Mouse (Mus musculus) left cerebral cortex, adult 9 months (tissue): ENCODE results near the gene Sorbs1.

Source experiments
- DNase-seq, 2 experiments: peaks; one replicate each; pipeline ENCODE4 v3.0.0; 2022; ENCODE audit warnings: low spot score in 2 of 2

Gene Sorbs1

DNA sequence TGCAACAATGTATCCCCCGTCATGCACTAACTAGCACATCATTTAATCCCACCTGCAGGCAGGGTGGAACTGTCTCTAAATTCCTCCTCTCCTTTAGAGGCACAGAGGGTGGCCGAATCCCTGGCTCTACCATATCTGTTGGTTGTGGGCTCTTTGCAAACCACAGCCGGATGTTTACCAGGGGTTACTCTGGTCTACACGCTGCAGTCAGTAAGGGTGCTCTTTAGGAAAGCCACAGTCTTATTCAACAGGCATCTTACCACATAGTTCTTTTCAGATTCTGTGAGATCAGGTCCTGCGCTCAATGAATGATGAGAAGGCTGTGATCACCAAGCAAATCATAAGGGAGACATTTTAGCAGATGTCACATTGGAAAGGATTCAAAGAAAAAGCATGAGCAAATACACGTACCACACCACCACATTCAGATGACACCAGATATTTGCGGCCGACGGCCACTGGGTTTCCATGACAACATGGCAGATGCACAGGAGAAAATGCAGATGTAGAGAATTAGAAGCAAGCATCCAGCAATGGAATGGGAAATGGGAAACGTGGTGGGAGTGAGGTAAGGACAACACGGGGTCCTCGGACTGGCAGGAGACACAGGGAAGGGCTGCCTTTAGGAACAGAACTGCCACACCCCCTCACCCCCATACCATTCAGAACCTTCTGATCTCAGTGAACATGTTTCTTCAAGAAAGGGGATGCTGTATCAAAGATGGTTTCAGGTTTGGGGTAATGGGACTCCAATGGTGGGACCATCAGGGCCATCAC lies 213.4 kb downstream of the Sorbs1 start:
- peak in 1 of 2 experiments; percentile 72 for DNase-seq

- peak in 1 of 2 experiments; percentile 67 for DNase-seq
Measured at GRCm38 (mm10) chr19:40299182-40299581, 214.4 kb downstream of the Sorbs1 start.

- DNase-seq, result peak; percentile 58 to 83
Measured at GRCm38 (mm10) chr19:40298574-40298973, 215.0 kb downstream of the Sorbs1 start.

DNA sequence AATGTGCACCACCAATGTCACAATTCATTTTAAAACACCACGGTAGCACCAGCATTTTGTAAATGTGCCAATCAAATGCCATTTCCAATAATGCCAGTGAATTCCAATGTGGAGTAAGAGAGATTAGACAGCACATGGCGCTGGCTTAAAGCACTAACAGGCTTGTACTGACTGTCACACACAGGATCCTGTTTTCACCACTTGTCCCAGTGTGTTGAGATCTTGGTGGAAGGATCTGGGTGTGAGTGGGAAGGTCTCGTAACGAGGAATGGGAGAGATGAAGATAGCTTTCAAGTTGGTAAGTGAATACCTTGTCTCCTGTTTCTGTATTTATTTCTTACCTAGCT lies 215.8 kb downstream of the Sorbs1 start:
- no peak for DNase-seq

DNA sequence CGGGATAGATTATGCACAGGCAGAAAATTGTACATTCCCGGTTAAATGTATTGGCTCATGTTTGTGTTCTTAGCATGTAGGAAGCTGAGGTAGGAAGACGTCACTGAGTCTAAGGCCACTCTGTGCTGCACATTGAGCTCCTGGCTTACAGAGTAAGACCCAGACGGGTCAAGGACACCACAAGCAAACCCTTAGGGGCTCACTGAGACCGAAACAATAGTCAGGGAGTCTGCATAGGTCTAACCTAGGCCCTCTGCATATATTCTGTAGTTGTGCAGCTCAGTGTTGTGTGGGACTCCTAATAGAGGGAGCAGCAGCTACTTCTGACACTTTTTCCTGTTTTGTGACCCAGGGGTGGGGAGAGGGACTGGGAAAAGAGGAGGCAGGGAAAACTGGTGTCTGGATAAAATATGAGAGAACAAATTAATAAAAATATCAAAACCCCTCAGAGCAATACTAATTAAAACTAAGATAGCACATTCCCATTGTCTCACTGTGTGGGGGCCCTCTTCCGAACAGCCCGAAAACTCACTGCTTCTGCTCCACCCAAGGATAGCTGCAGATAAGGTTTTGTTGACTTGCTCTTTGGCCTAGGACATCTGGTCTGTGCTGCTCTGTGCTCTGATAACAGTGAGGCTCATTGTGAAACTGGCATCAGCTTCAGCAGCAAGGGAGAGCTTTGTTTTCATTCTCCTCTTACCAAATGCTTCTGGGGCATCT lies 216.3 kb downstream of the Sorbs1 start:
- no peak for DNase-seq

- no peak for DNase-seq
Measured at GRCm38 (mm10) chr19:40294231-40294630, 219.3 kb downstream of the Sorbs1 start.

- DNase-seq, result no peak
Measured at GRCm38 (mm10) chr19:40293791-40294190, 219.8 kb downstream of the Sorbs1 start.

DNA sequence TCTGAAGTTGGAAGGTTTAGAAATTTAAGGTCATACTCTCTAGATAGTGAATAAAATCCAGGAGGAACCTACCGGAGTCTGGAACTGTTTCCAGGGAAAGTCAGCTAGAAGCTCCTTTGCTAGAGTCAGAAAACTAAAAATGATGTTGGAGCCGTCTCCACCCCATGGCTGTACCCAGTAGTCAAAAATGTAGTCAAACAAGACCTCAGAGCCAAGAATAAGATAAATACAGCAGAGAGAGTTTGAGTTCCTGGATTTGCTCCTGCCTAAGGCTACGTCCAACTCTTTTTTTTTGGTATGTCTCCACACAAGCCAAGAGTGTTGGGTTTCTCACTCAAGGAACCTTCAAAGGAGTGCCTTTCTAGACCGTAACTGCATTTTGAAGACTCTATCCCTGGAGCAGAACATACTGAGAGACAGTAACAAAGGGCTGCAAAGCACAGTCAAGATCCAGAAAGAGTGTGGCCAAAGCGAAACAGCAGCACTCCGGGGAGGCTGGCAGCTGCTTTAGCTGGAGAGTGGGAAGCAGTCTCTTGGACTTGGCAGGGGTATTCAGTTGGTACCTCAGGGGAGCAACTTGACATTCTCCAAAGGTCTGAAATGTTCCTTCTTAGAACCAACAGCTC lies 223.4 kb downstream of the Sorbs1 start:
- DNase-seq, result no peak

GRCm38 (mm10) chr19:40288415-40288814 lies 225.2 kb downstream of the Sorbs1 start:
- DNase-seq, result no peak

- DNase-seq, result no peak
Measured at GRCm38 (mm10) chr19:40284704-40285103, 228.9 kb downstream of the Sorbs1 start.

- DNase-seq, result no peak
Measured at GRCm38 (mm10) chr19:40283415-40283814, 230.2 kb downstream of the Sorbs1 start.

GRCm38 (mm10) chr19:40278372-40279023 lies 235.1 kb downstream of the Sorbs1 start:
- no peak for DNase-seq

DNA sequence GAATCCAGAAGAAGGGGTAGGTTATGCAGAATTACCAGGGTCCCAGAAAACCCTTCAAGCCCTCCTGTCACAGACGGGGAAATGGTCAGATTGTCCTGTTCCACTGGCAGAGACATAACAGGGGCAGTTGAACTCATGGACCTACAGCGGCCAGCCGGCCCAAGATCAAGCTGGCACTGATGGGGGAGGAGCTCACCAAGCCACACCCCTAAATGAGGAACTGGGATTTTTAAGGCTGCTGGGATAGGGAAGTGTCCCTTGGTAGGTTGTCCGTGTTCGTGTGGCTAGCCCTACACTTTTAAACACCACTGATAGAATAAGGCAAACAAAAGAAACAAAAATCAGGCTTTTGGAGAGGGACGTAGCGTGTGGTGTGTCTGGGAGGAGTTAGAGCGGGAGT lies 236.1 kb downstream of the Sorbs1 start:
- no peak for DNase-seq

- DNase-seq, result no peak
Measured at GRCm38 (mm10) chr19:40275401-40276188, 238.0 kb downstream of the Sorbs1 start.

- DNase-seq, result no peak
Measured at GRCm38 (mm10) chr19:40272674-40273073, 240.9 kb downstream of the Sorbs1 start.

GRCm38 (mm10) chr19:40271308-40271892 lies 242.2 kb downstream of the Sorbs1 start, which contains the start of gene Pdlim1:
TSS of gene Pdlim1 (minus strand) at chr19:40271842.
- no peak for DNase-seq

- no peak for DNase-seq
Measured at GRCm38 (mm10) chr19:40270351-40271307, 242.9 kb downstream of the Sorbs1 start.

DNA sequence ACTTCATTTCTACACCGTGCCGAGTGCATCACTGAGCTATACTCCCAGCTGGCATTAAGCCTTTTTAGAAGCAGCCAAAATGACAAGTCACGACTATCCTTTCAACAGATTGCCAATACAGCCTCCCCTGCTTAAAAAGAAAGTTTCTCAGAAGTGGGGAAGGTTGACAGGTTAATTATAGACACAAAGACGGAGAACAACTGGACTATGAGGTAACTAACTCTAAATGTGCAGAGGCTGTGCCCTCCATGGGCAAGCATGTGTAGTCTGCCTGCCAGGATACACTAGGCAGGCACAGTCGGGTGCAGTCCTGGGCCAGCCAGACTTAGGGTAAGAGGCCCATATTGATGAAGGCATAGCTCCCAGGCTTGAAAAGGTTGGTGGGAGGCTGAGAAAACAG lies 244.1 kb downstream of the Sorbs1 start:
- no peak for DNase-seq

GRCm38 (mm10) chr19:40268493-40268892 lies 245.1 kb downstream of the Sorbs1 start:
- no peak for DNase-seq

DNA sequence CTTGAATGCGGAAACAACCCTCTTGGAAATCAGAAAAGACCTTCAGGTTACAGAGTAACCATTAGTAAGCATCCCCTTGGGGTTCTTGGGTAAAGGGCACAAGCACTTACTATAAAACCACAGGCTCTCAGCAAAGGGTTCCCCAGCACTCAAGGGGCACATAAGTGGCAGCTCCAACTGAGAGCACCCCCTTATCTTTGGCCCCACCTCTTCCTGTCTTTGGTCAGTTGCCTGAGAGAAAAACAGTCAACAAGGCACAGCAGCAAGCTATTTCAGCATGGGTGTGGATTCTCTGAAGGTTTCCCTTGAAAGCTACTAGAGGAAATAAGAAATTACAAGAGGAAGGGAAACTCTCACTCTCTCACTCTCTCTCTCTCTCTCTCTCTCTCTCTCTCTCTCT lies 246.2 kb downstream of the Sorbs1 start:
- no peak for DNase-seq
